Mouse (Mus musculus): ENCODE data around the gene Dusp12. TPM values are rescaled to one million over a fixed set of nuclear protein-coding genes. Genes with fewer than 3 reads are reported as not detected.
A peak's percentile ranks its signal among the peaks of the same experiment; 100 is the strongest.

Gene Dusp12
- 38.0 and 39.8 TPM in 2 replicates for polyA plus RNA-seq (2015; fragmentation: Nextera tagmentation; extraction: Ambion mirVana)

DNA sequence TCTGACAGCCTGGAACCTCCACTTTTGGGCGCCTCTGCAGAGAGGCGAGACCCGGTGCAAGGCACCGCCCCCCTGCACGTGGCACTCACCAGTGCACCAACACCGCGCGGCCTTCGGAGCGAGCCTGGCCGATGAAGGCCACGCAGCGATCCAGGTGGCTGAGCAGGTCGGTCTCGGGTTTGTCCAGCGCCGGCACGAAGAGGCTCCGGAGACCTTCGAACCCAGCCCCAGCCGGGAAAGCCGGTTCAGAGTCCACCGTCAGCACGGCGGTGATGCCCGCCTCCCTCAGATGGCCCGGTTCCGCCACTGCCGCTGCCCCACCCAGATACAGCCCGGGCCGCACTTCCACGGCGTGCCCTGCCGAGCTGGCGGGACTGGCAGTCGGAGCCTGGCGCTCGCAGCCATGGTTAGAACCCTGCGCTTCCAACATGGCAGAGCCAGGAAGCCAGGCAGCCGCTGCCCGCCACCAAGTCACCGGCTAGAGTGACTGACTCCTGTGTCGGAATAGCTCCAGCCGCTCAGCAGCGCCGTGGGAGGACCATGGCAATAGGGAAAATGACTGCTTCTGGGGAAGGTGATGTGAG is at the start of gene Dusp12, which contains the start of gene Gm26620:
Dusp12 (minus strand) TSS at position 563 of the 584 bp plus-strand sequence.
Gm26620 (plus strand) TSS at position 88 of the 584 bp plus-strand sequence.
- H3K27ac ChIP-seq: peak within 1 kb of the TSS; percentile 87
- H3K4me2 ChIP-seq (replicated peaks): peak within 1 kb of the TSS; percentile 81
- H3K4me3 ChIP-seq (replicated peaks): peak within 1 kb of the TSS; percentile 94
- WGBS: under 1% methylated on average over 46 of the region's 46 CpGs
- peak; percentile 96 for ATAC-seq
- H3K9ac ChIP-seq (replicated peaks): peak within 1 kb of the TSS; percentile 94
- peaks cover 19% of the 10 kb centered on the region for H3K36me3 ChIP-seq
- no peaks in the 10 kb centered on the region for H3K9me3 ChIP-seq
- no peaks in the 10 kb centered on the region for H3K27me3 ChIP-seq
- peaks cover 21% of the 10 kb centered on the region for H3K4me1 ChIP-seq (replicated peaks)

DNA sequence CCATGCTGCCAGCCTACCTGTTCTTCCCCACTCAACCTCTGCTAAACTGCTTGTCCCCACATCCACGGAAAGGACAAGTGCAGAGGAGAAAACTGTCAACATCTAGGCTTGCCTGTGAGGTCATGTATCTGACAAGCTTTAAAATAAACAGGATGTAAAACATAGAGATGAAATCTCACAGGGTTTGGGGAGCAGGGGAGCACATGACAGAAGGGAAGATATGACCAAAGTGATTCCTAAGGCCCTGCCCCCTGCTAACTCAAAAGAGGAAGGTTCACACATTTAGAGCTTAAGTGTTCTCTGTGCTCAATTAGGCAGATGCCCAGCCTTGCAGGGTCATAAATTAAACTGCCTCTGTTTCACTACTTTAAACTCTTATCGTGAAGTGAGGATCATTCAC is 49.0 kb upstream of the Dusp12 start:
- Histone ChIP-seq H3K9ac (replicated peaks) (no peak overlapping the region), H3K27me3 (no peaks in the 10 kb centered on the region), H3K36me3 (no peaks in the 10 kb centered on the region), H3K4me3 (replicated peaks) (no peak overlapping the region), H3K27ac (no peak overlapping the region), H3K9me3 (no peaks in the 10 kb centered on the region), H3K4me1 (replicated peaks) (no peaks in the 10 kb centered on the region), H3K4me2 (replicated peaks) (no peak overlapping the region)
- WGBS: 90% methylated on average over 2 of the region's 2 CpGs
- ATAC-seq: no peak

DNA sequence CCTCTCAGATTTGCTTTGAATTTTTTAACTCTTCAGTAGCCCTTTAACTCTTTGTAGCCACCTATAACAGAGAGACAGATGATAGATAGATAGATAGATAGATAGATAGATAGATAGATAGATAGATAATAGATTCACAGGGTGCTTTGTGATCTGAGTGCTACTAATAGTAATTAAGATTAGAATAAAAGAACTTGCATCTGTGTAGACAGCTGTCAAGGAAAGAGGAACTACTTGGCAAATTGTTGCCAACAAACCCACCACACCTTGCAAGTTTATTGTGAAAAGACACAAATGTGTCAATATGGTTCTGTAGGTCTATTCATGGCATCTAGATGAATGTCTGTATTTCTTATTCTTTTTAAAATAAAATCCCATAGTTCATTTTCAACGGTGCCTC is 48.6 kb upstream of the Dusp12 start:
- Histone ChIP-seq H3K27ac (no peak overlapping the region), H3K4me3 (replicated peaks) (no peak overlapping the region), H3K4me2 (replicated peaks) (no peak overlapping the region), H3K27me3 (no peaks in the 10 kb centered on the region), H3K36me3 (no peaks in the 10 kb centered on the region), H3K4me1 (replicated peaks) (no peaks in the 10 kb centered on the region), H3K9ac (replicated peaks) (no peak overlapping the region), H3K9me3 (no peaks in the 10 kb centered on the region)
- no peak for ATAC-seq
- WGBS: 95% methylated on average over 1 of the region's 1 CpGs

DNA sequence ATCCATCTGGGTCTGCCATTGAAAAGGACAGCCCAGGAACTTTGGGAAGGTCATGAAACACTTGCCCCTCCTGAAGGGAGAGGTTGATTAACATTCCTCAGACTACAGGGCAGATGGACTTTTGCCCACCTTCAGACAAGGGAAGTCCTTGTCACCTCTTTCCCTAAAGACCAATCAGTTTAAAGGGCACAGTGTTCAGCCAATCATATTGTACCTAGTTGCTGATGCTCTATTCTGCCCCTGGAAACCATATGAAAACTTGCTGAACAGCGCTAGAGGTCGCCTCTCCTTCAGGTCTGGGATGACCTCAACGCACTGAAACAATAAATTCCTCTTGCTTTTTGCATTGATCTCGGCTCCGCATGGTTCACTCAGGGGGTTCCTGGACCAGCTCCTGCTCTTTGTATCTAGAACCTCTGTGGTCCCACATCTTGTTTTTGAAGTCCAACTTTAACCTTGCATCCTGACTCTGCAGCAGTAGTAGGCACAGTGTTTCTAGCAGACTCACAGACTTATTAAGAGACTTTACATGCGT is 48.1 kb upstream of the Dusp12 start:
- Histone ChIP-seq H3K36me3 (no peaks in the 10 kb centered on the region), H3K4me1 (replicated peaks) (no peaks in the 10 kb centered on the region), H3K27ac (no peak overlapping the region), H3K4me2 (replicated peaks) (no peak overlapping the region), H3K9me3 (no peaks in the 10 kb centered on the region), H3K4me3 (replicated peaks) (no peak overlapping the region), H3K9ac (replicated peaks) (no peak overlapping the region), H3K27me3 (no peaks in the 10 kb centered on the region)
- WGBS: 70% methylated on average over 6 of the region's 6 CpGs
- ATAC-seq: no peak

DNA sequence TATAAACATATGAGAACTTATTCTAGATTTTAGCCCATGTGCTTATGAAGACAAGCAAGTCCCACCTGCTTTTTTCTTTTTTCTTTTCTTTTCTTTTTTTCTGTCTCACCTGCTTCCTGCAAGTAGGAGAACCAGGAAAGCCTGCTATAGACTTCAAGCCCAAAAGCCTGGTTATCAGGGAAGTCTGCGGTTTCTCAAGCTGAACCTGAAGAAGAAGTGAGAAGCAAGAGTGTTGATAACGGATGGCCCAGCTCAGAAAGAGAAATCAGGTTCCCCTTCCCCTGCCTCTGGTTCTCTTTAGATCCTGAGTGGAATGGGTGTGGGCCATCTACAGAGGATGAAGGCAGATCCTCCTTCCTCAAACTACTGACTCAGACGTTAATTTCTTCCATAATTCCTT is 46.7 kb upstream of the Dusp12 start:
- Histone ChIP-seq H3K27me3 (no peaks in the 10 kb centered on the region), H3K9me3 (no peaks in the 10 kb centered on the region), H3K4me2 (replicated peaks) (no peak overlapping the region), H3K36me3 (no peaks in the 10 kb centered on the region), H3K4me1 (replicated peaks) (no peaks in the 10 kb centered on the region), H3K9ac (replicated peaks) (no peak overlapping the region), H3K27ac (no peak overlapping the region), H3K4me3 (replicated peaks) (no peak overlapping the region)
- 89% methylated on average over 3 of the region's 3 CpGs for WGBS
- ATAC-seq: no peak

DNA sequence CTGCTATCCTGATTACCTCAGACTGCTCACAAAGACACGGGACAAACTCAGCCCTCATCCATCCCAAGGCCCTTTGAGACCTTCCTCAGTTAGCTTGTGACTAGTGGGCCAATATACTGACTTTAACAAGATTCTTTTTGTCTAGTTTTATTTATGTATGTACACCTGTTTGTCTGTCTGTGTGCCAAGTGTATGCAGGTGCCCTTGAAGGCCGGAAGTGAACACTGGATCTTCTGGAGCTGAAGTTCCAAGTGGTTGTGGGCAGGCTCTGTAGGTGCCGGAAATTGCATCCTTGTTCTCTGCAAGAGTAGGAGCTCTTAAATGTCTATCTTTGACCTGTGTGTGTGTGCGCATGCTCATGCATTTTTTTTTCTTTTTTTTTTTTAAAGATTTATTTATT is 43.9 kb upstream of the Dusp12 start:
- no peak overlapping the region for H3K4me2 ChIP-seq (replicated peaks)
- H3K4me3 ChIP-seq (replicated peaks): no peak overlapping the region
- H3K36me3 ChIP-seq: no peaks in the 10 kb centered on the region
- no peaks in the 10 kb centered on the region for H3K4me1 ChIP-seq (replicated peaks)
- H3K9me3 ChIP-seq: no peaks in the 10 kb centered on the region
- no peak overlapping the region for H3K27ac ChIP-seq
- no peak for ATAC-seq
- WGBS: 83% methylated on average over 4 of the region's 4 CpGs
- no peaks in the 10 kb centered on the region for H3K27me3 ChIP-seq
- no peak overlapping the region for H3K9ac ChIP-seq (replicated peaks)

DNA sequence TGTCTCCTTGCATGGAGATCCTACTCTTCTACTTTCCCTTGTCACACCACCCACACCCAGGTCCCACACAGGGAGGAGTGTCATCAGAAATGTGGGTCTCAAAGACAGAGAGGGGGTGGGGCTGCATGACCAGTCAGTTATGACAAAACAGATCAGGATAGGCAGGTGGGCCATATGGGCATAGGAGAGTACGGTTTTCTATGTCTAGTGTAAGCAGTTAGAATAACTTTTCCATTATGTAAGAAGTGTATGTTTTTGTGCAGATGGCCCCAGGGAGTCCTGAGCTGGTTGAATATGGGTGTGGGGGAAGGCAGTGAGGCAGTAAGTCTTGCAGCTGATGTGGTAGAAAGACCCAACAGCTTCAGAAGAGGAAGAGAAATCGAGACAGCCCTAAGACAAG is 43.1 kb upstream of the Dusp12 start:
- no peaks in the 10 kb centered on the region for H3K4me1 ChIP-seq (replicated peaks)
- no peak for ATAC-seq
- no peak overlapping the region for H3K9ac ChIP-seq (replicated peaks)
- no peak overlapping the region for H3K4me3 ChIP-seq (replicated peaks)
- H3K27ac ChIP-seq: no peak overlapping the region
- no peaks in the 10 kb centered on the region for H3K9me3 ChIP-seq
- 77% methylated on average over 2 of the region's 2 CpGs for WGBS
- no peaks in the 10 kb centered on the region for H3K36me3 ChIP-seq
- H3K4me2 ChIP-seq (replicated peaks): no peak overlapping the region
- no peaks in the 10 kb centered on the region for H3K27me3 ChIP-seq

DNA sequence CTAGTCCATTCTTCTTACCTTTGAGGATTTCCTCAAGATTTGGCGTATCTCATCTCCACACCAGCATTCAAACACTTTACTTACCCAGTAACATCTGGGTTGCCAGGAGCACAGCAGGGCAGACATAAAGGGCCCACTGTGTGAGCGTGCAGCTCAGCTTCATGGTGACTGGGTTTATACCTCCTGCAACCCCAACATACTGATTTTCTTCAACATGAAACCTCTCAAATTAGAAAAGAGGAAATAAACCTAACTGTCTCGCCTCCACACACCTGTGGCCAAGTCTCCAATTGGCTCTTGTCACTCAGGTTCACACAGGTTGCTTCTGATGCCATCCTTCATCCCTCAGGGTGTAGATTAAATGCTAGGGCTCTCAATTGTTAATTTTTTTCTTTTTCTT is 42.0 kb upstream of the Dusp12 start, which contains the start of gene Fcrla:
Fcrla (minus strand) TSS at position 206 of the 400 bp plus-strand sequence.
- no peaks in the 10 kb centered on the region for H3K27me3 ChIP-seq
- WGBS: 82% methylated on average over 3 of the region's 3 CpGs
- H3K4me3 ChIP-seq (replicated peaks): no peak within 1 kb of the TSS
- no peaks in the 10 kb centered on the region for H3K4me1 ChIP-seq (replicated peaks)
- H3K27ac ChIP-seq: no peak within 1 kb of the TSS
- H3K9me3 ChIP-seq: no peaks in the 10 kb centered on the region
- ATAC-seq: no peak
- H3K36me3 ChIP-seq: no peaks in the 10 kb centered on the region
- no peak within 1 kb of the TSS for H3K9ac ChIP-seq (replicated peaks)
- H3K4me2 ChIP-seq (replicated peaks): no peak within 1 kb of the TSS

DNA sequence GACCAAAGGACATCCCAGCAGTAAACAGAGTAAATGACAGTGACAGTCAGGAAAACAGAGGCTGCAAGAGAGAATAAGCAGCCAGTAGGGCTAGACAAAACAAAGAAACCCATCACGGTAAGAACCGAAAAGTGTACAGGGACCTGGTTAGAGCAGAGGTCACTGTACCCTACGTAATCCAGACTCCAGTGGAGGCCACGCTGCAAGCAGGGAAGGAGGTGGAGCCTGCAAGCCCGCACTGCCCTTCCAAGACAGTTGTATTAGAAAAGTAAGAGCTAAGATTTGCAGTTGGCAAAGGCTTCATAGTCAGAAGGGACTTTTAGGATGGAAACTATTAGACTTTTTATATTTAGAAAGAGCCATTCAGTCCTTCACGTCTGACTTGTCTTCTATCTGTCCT is 41.6 kb upstream of the Dusp12 start:
- 59% methylated on average over 6 of the region's 6 CpGs for WGBS
- no peak for ATAC-seq

DNA sequence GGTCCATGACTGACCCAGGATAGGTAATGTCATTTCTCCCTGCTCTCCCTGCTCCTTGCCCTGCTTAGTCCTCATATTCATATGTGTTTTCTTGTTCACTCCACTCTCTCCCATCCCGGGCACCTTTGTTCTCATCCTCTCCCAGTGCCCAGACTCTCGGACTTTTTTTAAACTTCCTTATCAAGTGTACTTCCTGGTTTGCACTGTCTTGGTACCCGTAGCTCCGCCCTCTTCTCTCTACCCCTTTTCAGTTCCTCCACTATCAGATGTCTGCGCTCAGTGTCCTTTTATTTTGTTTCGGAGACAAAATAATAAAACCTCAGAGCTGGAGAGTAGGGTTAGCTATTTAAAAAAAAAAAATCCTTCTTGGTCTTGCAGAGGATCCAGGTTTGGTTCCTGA is 39.1 kb upstream of the Dusp12 start:
- Histone ChIP-seq H3K4me2 (replicated peaks) (no peak overlapping the region), H3K9me3 (no peaks in the 10 kb centered on the region), H3K36me3 (no peaks in the 10 kb centered on the region), H3K9ac (replicated peaks) (no peak overlapping the region), H3K4me3 (replicated peaks) (no peak overlapping the region), H3K27me3 (no peaks in the 10 kb centered on the region), H3K27ac (no peak overlapping the region), H3K4me1 (replicated peaks) (no peaks in the 10 kb centered on the region)
- WGBS: 89% methylated on average over 6 of the region's 6 CpGs
- no peak for ATAC-seq

More for the DNA sequence above, 41.6 kb upstream of the Dusp12 start:
- Histone ChIP-seq H3K36me3 (no peaks in the 10 kb centered on the region), H3K9me3 (no peaks in the 10 kb centered on the region), H3K4me2 (replicated peaks) (no peak overlapping the region), H3K4me3 (replicated peaks) (no peak overlapping the region), H3K27me3 (no peaks in the 10 kb centered on the region), H3K4me1 (replicated peaks) (no peaks in the 10 kb centered on the region), H3K27ac (no peak overlapping the region), H3K9ac (replicated peaks) (no peak overlapping the region)

DNA sequence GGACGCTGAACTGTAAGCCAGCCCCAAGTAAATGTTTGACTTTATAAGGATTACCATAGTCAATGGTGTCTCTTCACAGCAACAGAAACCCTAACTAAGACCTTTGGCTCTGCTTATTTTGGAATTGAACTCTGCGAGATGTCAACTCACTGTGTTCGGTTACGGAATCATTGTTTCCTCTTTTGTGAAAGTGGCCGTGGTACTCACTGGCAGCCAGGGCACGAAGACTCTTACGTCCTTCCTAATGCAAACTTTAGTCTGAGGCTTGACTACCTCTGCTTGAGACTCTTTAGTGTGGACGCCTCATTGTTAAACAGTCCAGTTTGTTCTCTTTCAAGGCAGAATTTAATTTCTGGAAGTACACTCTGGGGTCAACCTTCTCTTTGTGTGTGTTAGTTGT is 34.0 kb upstream of the Dusp12 start:
- no peaks in the 10 kb centered on the region for H3K9me3 ChIP-seq
- H3K4me1 ChIP-seq (replicated peaks): no peaks in the 10 kb centered on the region
- no peaks in the 10 kb centered on the region for H3K27me3 ChIP-seq
- no peak overlapping the region for H3K4me3 ChIP-seq (replicated peaks)
- H3K27ac ChIP-seq: no peak overlapping the region
- no peak overlapping the region for H3K9ac ChIP-seq (replicated peaks)
- 95% methylated on average over 8 of the region's 8 CpGs for WGBS
- ATAC-seq: no peak
- H3K36me3 ChIP-seq: no peaks in the 10 kb centered on the region
- H3K4me2 ChIP-seq (replicated peaks): no peak overlapping the region

DNA sequence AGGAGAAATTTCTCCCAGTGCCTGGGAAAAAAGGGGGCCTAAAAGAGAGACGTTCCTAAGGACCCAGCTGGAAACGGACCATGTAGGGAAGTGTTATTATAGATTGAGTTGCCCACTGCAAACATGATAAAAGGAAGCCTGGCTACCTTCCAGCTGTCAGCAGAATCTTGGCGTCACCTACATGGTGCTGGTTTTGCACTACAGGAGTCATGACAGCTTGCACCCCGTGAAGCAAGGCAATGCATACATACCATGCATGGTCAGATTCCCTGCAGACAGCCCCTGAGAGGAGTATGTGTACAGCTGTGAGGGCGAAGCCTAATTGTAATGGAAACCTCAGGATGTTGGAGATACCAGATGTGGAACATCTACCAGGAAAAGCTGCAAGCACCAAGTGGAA is 30.3 kb upstream of the Dusp12 start:
- Histone ChIP-seq H3K4me3 (replicated peaks) (no peak overlapping the region), H3K27me3 (no peaks in the 10 kb centered on the region), H3K27ac (no peak overlapping the region), H3K9me3 (no peaks in the 10 kb centered on the region), H3K9ac (replicated peaks) (no peak overlapping the region), H3K4me2 (replicated peaks) (no peak overlapping the region), H3K4me1 (replicated peaks) (no peaks in the 10 kb centered on the region), H3K36me3 (no peaks in the 10 kb centered on the region)
- WGBS: 80% methylated on average over 5 of the region's 5 CpGs
- ATAC-seq: no peak

Measured in midbrain, embryonic 13.5 days (tissue).